In genomic region chr3:107278479-107279269, GRCm38 (mm10) we compare ENCODE assay signal across 7 mouse cellular contexts. TPM values are rescaled to one million over a fixed set of nuclear protein-coding genes. Genes with fewer than 3 reads are reported as not detected.
A peak's percentile ranks its signal among the peaks of the same experiment; 100 is the strongest.
DNase-seq lines count a peak whose midpoint lies in the region; ATAC-seq lines count a peak whose summit lies in the region.

Gene Lamtor5 (plus strand): TSS chr3:107278858.

- H3K27ac ChIP-seq in embryonic facial prominence, embryonic 10.5 days (replicated peaks): peak within 1 kb of the TSS; percentile 82
- peak within 1 kb of the TSS; percentile 83 for H3K27ac ChIP-seq in limb, embryonic 10.5 days
- no peak within 1 kb of the TSS for H3K27ac ChIP-seq in midbrain, embryonic 13.5 days

- peak within 1 kb of the TSS; percentile 83 for H3K9ac ChIP-seq in midbrain, embryonic 13.5 days (replicated peaks)

- WGBS in embryonic facial prominence, embryonic 10.5 days: 4% methylated on average over 43 of the region's 43 CpGs
- WGBS in limb, embryonic 10.5 days: 3% methylated on average over 43 of the region's 43 CpGs
- 3% methylated on average over 43 of the region's 43 CpGs for WGBS in midbrain, embryonic 13.5 days

- no peaks in the 10 kb centered on the region for H3K9me3 ChIP-seq in embryonic facial prominence, embryonic 10.5 days
- no peaks in the 10 kb centered on the region for H3K9me3 ChIP-seq in limb, embryonic 10.5 days (replicated peaks)
- H3K9me3 ChIP-seq in midbrain, embryonic 13.5 days: no peaks in the 10 kb centered on the region

- peak; percentile 93 for ATAC-seq in granulocyte monocyte progenitor cell, adult 5-6 weeks (replicated peaks; ENCODE audit: poor library complexity, severe bottlenecking)
- peak; percentile 93 for ATAC-seq in midbrain, embryonic 13.5 days

- H3K36me3 ChIP-seq in embryonic facial prominence, embryonic 10.5 days (replicated peaks): peaks cover 19% of the 10 kb centered on the region
- H3K36me3 ChIP-seq in limb, embryonic 10.5 days: peaks cover 18% of the 10 kb centered on the region
- peaks cover 17% of the 10 kb centered on the region for H3K36me3 ChIP-seq in midbrain, embryonic 13.5 days

- H3K4me3 ChIP-seq in embryonic facial prominence, embryonic 10.5 days: peak within 1 kb of the TSS; percentile 93
- peak within 1 kb of the TSS; percentile 85 for H3K4me3 ChIP-seq in limb, embryonic 10.5 days
- peak within 1 kb of the TSS; percentile 91 for H3K4me3 ChIP-seq in midbrain, embryonic 13.5 days (replicated peaks)

- peaks cover 12% of the 10 kb centered on the region for H3K4me1 ChIP-seq in embryonic facial prominence, embryonic 10.5 days
- peaks cover 29% of the 10 kb centered on the region for H3K4me1 ChIP-seq in limb, embryonic 10.5 days
- peaks cover 17% of the 10 kb centered on the region for H3K4me1 ChIP-seq in midbrain, embryonic 13.5 days (replicated peaks)

- peak within 1 kb of the TSS; percentile 76 for H3K4me2 ChIP-seq in midbrain, embryonic 13.5 days (replicated peaks)

- DNase-seq in adrenal gland, postnatal 10 days: peak; percentile 94
- DNase-seq in embryonic facial prominence, embryonic 10.5 days (ENCODE audit: low spot score): peak; percentile 91
- peak; percentile 93 for DNase-seq in kidney, adult 11 months
- DNase-seq in limb, embryonic 10.5 days (ENCODE audit: low spot score): peak; percentile 94
- peak; percentile 80 for DNase-seq in spleen, adult 12 weeks (ENCODE audit: low spot score)

- H3K27me3 ChIP-seq in embryonic facial prominence, embryonic 10.5 days (replicated peaks; ENCODE audit: low read depth, poor library complexity, severe bottlenecking): no peaks in the 10 kb centered on the region; the same call in 1 of the 2 replicates
- H3K27me3 ChIP-seq in limb, embryonic 10.5 days (ENCODE audit: low read depth, poor library complexity, severe bottlenecking): peaks cover 7% of the 10 kb centered on the region; the same call in 1 of the 2 replicates
- no peaks in the 10 kb centered on the region for H3K27me3 ChIP-seq in midbrain, embryonic 13.5 days

RNA-seq across cellular contexts. Expression of gene Lamtor5, which starts in this region (rescaled TPM):
- 10 to 100 TPM; 71.5 to 73.4 TPM for total RNA-seq in adrenal gland, postnatal 10 days (2021)
- polyA plus RNA-seq in embryonic facial prominence, embryonic 10.5 days (2016; fragmentation: Nextera tagmentation; extraction: Ambion mirVana): 187 and 191 TPM in 2 replicates
- total RNA-seq in granulocyte monocyte progenitor cell, adult 5-6 weeks (2014; fragmentation: Nextera tagmentation): 125 and 167 TPM in 2 replicates
- 57.3 and 64.8 TPM in 2 replicates for total RNA-seq in granulocyte monocyte progenitor cell, adult 5-6 weeks (2017)
- 174 and 179 TPM in 2 replicates for polyA plus RNA-seq in limb, embryonic 10.5 days (2016; fragmentation: Nextera tagmentation; extraction: Ambion mirVana)
- polyA plus RNA-seq in midbrain, embryonic 13.5 days (2015; fragmentation: Nextera tagmentation; extraction: Ambion mirVana): 203 and 216 TPM in 2 replicates
